In genomic region chr5:8622596-8623231, GRCm38 (mm10) we compare ENCODE assay signal across 8 mouse cellular contexts. TPM values are rescaled to one million over a fixed set of nuclear protein-coding genes. Genes with fewer than 3 reads are reported as not detected.
DNase-seq lines count a peak whose midpoint lies in the region; ATAC-seq and TF ChIP-seq lines count a peak whose summit lies in the region.

Rundc3b (minus strand) TSS chr5:8622952.

- TF ChIP-seq CTCF in liver, postnatal 0 days (IDR thresholded peaks at IDR 0.05; ENCODE audit: low read depth) = no peak
- TF ChIP-seq CTCF in testis, adult 2 months (IDR thresholded peaks at IDR 0.05; ENCODE audit: control insufficient read depth, insufficient read depth, insufficient replicate concordance, low read depth, low read length) = no peak

- H3K4me1 ChIP-seq in forebrain, embryonic 16.5 days (replicated peaks; ENCODE audit: control insufficient read depth, insufficient read depth, low read length) = peaks cover 4% of the 10 kb centered on the region
- peaks cover 8% of the 10 kb centered on the region; the same call in 1 of the 2 replicates for H3K4me1 ChIP-seq in liver, postnatal 0 days (ENCODE audit: insufficient read depth)
- H3K4me1 ChIP-seq in neural tube, embryonic 14.5 days (ENCODE audit: control insufficient read depth, insufficient read depth, low read length) = no peaks in the 10 kb centered on the region
- H3K4me1 ChIP-seq in testis, adult 2 months (ENCODE audit: control insufficient read depth, insufficient read depth, low read length) = peaks cover 5% of the 10 kb centered on the region

- no peak for TF ChIP-seq EP300 in liver, postnatal 0 days (IDR thresholded peaks at IDR 0.05; ENCODE audit: low read depth)

- H3K9ac ChIP-seq in forebrain, embryonic 16.5 days (replicated peaks; ENCODE audit: low read depth, low read length) = peak within 1 kb of the TSS; percentile 94
- H3K9ac ChIP-seq in liver, postnatal 0 days (replicated peaks) = peak within 1 kb of the TSS; percentile 51
- H3K9ac ChIP-seq in neural tube, embryonic 14.5 days (replicated peaks; ENCODE audit: low read depth, low read length) = peak within 1 kb of the TSS; percentile 97

- H3K27ac ChIP-seq in forebrain, embryonic 16.5 days (ENCODE audit: low read length) = peak within 1 kb of the TSS; percentile 89
- no peak within 1 kb of the TSS for H3K27ac ChIP-seq in liver, postnatal 0 days (ENCODE audit: low read depth)
- peak within 1 kb of the TSS; percentile 94 for H3K27ac ChIP-seq in neural tube, embryonic 14.5 days (ENCODE audit: low read depth, low read length)
- peak within 1 kb of the TSS; percentile 78 for H3K27ac ChIP-seq in testis, adult 2 months (ENCODE audit: control insufficient read depth, insufficient read depth, low read depth, low read length)

- 0% methylated on average over 52 of the region's 74 CpGs for WGBS in forebrain, embryonic 16.5 days
- under 1% methylated on average over 47 of the region's 74 CpGs for WGBS in liver, postnatal 0 days (ENCODE audit: insufficient replicate concordance)
- under 1% methylated on average over 51 of the region's 74 CpGs for WGBS in neural tube, embryonic 14.5 days

- ATAC-seq in forebrain, embryonic 16.5 days = peak; percentile 99
- peak; percentile 97 for ATAC-seq in liver, postnatal 0 days
- ATAC-seq in neural tube, embryonic 14.5 days (ENCODE audit: low read depth) = peak; percentile 98

- peak within 1 kb of the TSS; percentile 78 for H3K4me2 ChIP-seq in forebrain, embryonic 16.5 days (ENCODE audit: low read length)
- peak within 1 kb of the TSS; percentile 98 for H3K4me2 ChIP-seq in liver, postnatal 0 days (ENCODE audit: low read depth, low read length)
- H3K4me2 ChIP-seq in neural tube, embryonic 14.5 days (ENCODE audit: low read depth, low read length) = peak within 1 kb of the TSS; percentile 60

- no peaks in the 10 kb centered on the region for H3K27me3 ChIP-seq in forebrain, embryonic 16.5 days (replicated peaks; ENCODE audit: control insufficient read depth, insufficient read depth, low read length)
- peaks cover 15% of the 10 kb centered on the region for H3K27me3 ChIP-seq in liver, postnatal 0 days (ENCODE audit: insufficient read depth, low read length)
- H3K27me3 ChIP-seq in neural tube, embryonic 14.5 days (ENCODE audit: control insufficient read depth, insufficient read depth, low read length) = no peaks in the 10 kb centered on the region
- no peaks in the 10 kb centered on the region for H3K27me3 ChIP-seq in testis, adult 2 months (ENCODE audit: control insufficient read depth, insufficient read depth, low read length)

- H3K4me3 ChIP-seq in forebrain, embryonic 16.5 days (replicated peaks; ENCODE audit: low read length) = peak within 1 kb of the TSS; percentile 93
- peak within 1 kb of the TSS; percentile 66 for H3K4me3 ChIP-seq in liver, postnatal 0 days (ENCODE audit: low read depth, low read length)
- H3K4me3 ChIP-seq in neural tube, embryonic 14.5 days (ENCODE audit: low read depth, low read length) = peak within 1 kb of the TSS; percentile 97
- peak within 1 kb of the TSS; percentile 86 for H3K4me3 ChIP-seq in testis, adult 2 months (ENCODE audit: control insufficient read depth, low read depth, low read length)

- H3K36me3 ChIP-seq in forebrain, embryonic 16.5 days (ENCODE audit: control insufficient read depth, insufficient read depth) = no peaks in the 10 kb centered on the region
- H3K36me3 ChIP-seq in liver, postnatal 0 days (replicated peaks; ENCODE audit: insufficient read depth, low read length) = no peaks in the 10 kb centered on the region
- no peaks in the 10 kb centered on the region for H3K36me3 ChIP-seq in neural tube, embryonic 14.5 days (ENCODE audit: control insufficient read depth, insufficient read depth, low read length)
- no peaks in the 10 kb centered on the region for H3K36me3 ChIP-seq in testis, adult 2 months (ENCODE audit: control insufficient read depth, insufficient read depth, low read length)

- DNase-seq in CD8-positive naive resting alpha-beta T cell, adult 2 months (ENCODE audit: low read depth in 2 of 2, low spot score in 2 of 2) = peak; percentile 92 to 93
- peak; percentile 94 for DNase-seq in cerebellum, adult 11 months
- DNase-seq in heart, postnatal 25 days (ENCODE audit: low spot score) = peak; percentile 63
- DNase-seq in layer of hippocampus, adult 11-12 months (ENCODE audit: low spot score) = peak; percentile 93
- DNase-seq in liver, postnatal 0 days = peak; percentile 85

- H3K9me3 ChIP-seq in forebrain, embryonic 16.5 days (ENCODE audit: control insufficient read depth, low read length) = no peaks in the 10 kb centered on the region
- no peaks in the 10 kb centered on the region for H3K9me3 ChIP-seq in liver, postnatal 0 days (ENCODE audit: low read length)
- H3K9me3 ChIP-seq in neural tube, embryonic 14.5 days (ENCODE audit: control insufficient read depth, low read length) = no peaks in the 10 kb centered on the region

- TF ChIP-seq POLR2A in testis, adult 2 months (IDR thresholded peaks at IDR 0.05; ENCODE audit: control insufficient read depth, low read depth, low read length) = no peak

- intact Hi-C loops in heart, postnatal 25 days (cut with DNase I) = no loop called here

RNA-seq across cellular contexts. Expression of gene Rundc3b, which starts in this region (rescaled TPM):
- 36.3 and 37.2 TPM in 2 replicates for polyA plus RNA-seq in forebrain, embryonic 16.5 days (2015; fragmentation: Nextera tagmentation; extraction: Ambion mirVana)
- under 1 TPM; 0.36 to 0.57 TPM for total RNA-seq in heart, postnatal 25 days (2021)
- polyA plus RNA-seq in liver, postnatal 0 days (2015; fragmentation: Nextera tagmentation; extraction: Ambion mirVana) = 0.02 and 0.07 TPM in 2 replicates
- polyA plus RNA-seq in neural tube, embryonic 14.5 days (2014; fragmentation: Nextera tagmentation; extraction: Ambion mirVana) = 63.2 and 64.0 TPM in 2 replicates
- 1.3 and 1.6 TPM in 2 replicates for polyA plus RNA-seq in testis, adult 2 months (2012; rRNA removed)

Comparison
In these comparisons a context has a peak if more than half of its experiments do, and no peak if none do; other contexts are left out.
1. RNA of gene Rundc3b (polyA plus RNA-seq): 63.2 to 64.0 TPM in neural tube, embryonic 14.5 days and 36.3 to 37.2 TPM in forebrain, embryonic 16.5 days; 1.3 to 1.6 TPM in testis, adult 2 months and 0.02 to 0.07 TPM in liver, postnatal 0 days; every median in the first group is over 10 times any median in the second.
2. Peak in DNase-seq in heart, postnatal 25 days; RNA of the gene not detected or under 1 TPM.
3. Peak in DNase-seq, ATAC-seq, H3K4me3 ChIP-seq, H3K9ac ChIP-seq and H3K4me2 ChIP-seq in liver, postnatal 0 days; RNA of the gene not detected or under 1 TPM.
4. Peak in every context shown above with its lines, with median percentiles within 50 percentile points of each other: DNase-seq, ATAC-seq, H3K4me2 ChIP-seq, H3K4me3 ChIP-seq and H3K9ac ChIP-seq.